Mouse (Mus musculus) forebrain, embryonic 11.5 days (tissue): ENCODE measurements at regions not wholly inside any gene's neighbourhood (a gene's known extent, or its start where the extent isn't known, plus 50 kb on each side); places are given as distances from the start of the nearest gene placed in this dataset.
"Not testable (repeated sequence)": the region's sequence is repeated elsewhere in the genome, so short reads cannot be mapped to it uniquely, and the experiment has no call there.

Experiments used
- ATAC-seq: fragments of 200-750 bp; cut with Nextera tagmentation; replicated peaks from 2 replicates; pipeline ENCODE4 v1.8.0; 2017; ENCODE audit warnings: moderate TSS enrichment; ENCODE audit not compliant: low FRiP score
- DNase-seq: peaks from one replicate; pipeline ENCODE4 v3.0.0-alpha.2; 2017; ENCODE audit warnings: low spot score
- H3K27ac ChIP-seq: fragments of 300-500 bp; sonication (generic); 2 replicates; pipeline ENCODE4 v1.5.1; 2014; ENCODE audit warnings: low read depth, low read length
- H3K27me3 ChIP-seq: fragments of 300-500 bp; sonication (generic); 2 replicates; pipeline ENCODE4 v1.6.1; 2014; ENCODE audit warnings: mild to moderate bottlenecking, low read length, mixed read lengths; ENCODE audit not compliant: control insufficient read depth, insufficient read depth
- H3K36me3 ChIP-seq: fragments of 300-500 bp; sonication (generic); 2 replicates; pipeline ENCODE4 v1.6.1; 2014; ENCODE audit warnings: mild to moderate bottlenecking, low read length, moderate library complexity, mixed read lengths; ENCODE audit not compliant: control insufficient read depth, insufficient read depth
- H3K4me1 ChIP-seq: fragments of 300-500 bp; sonication (generic); replicated peaks from 2 replicates; pipeline ENCODE4 v1.6.1; 2014; ENCODE audit warnings: low read length, mixed read lengths; ENCODE audit not compliant: control insufficient read depth, insufficient read depth
- H3K4me2 ChIP-seq: fragments of 300-500 bp; sonication (generic); 2 replicates; pipeline ENCODE4 v1.6.1; 2014; ENCODE audit warnings: low read depth, mild to moderate bottlenecking, low read length, moderate library complexity, mixed read lengths; ENCODE audit not compliant: severe bottlenecking
- H3K4me3 ChIP-seq: fragments of 300-500 bp; sonication (generic); 2 replicates; pipeline ENCODE4 v1.5.1; 2014; ENCODE audit warnings: low read depth, low read length
- H3K9ac ChIP-seq: fragments of 300-500 bp; sonication (generic); 2 replicates; pipeline ENCODE4 v1.6.1; 2014; ENCODE audit warnings: low read length
- H3K9me3 ChIP-seq: fragments of 300-500 bp; sonication (generic); 2 replicates; pipeline ENCODE4 v1.6.1; 2016; ENCODE audit warnings: low read length, mixed read lengths; ENCODE audit not compliant: control insufficient read depth
- WGBS: fragments of 180-500 bp; shearing (Covaris S2); extraction: QIAGEN DNeasy Blood & Tissue Kit; methylation state at CpG from one replicate; pipeline ENCODE4 v1.1.7; 2014; 5-methylcytosine and 5-hydroxymethylcytosine counted together

DNA sequence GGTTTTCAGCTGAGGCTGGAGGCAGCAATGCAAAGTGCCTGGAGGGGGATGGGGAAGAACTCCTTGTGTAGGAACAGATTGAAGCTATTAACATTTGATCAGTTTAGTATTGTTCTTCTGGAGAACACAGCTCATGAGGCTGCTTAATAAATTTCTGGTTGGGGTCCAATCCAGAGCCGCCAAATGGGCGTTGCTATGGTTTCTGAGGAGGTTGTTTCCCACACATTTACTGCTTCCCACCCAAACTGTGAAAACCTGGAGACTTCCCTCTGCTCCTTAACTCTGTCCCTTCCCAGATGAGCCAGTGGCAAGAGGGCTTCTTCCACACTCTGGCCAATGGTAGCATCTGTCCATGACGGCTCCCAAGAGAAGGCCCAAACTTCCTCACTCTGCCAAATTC is 113.2 kb upstream of the Klf4 start:
- WGBS, result 85% methylated on average over 3 of the region's 3 CpGs
- Histone ChIP-seq H3K4me3 (no peak overlapping the region), H3K9ac (no peak overlapping the region), H3K36me3 (no peaks in the 10 kb centered on the region), H3K9me3 (no peaks in the 10 kb centered on the region), H3K4me1 (no peaks in the 10 kb centered on the region), H3K27me3 (no peaks in the 10 kb centered on the region), H3K4me2 (no peak overlapping the region), H3K27ac (no peak overlapping the region)
- DNase-seq (no peak), ATAC-seq (no peak)

DNA sequence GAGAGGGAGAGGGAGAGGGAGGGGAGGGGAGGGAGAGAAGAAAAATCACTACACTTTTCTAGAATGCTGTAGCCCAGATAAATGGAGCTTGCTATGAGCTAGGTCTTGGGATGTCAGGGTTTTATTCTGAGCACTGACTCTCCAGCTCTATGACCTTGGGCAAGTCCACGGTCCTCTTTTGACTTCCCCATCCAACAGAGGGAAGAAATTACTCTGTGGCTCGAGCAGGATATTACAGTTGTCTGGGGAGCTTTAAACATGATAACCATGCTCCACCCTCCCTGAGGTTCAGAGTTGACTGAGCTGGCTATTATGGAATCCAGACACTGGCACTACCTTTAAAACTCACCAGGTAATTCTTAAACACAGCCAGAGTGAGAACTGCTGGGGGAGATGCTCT is 112.6 kb upstream of the Klf4 start:
- DNase-seq (no peak), ATAC-seq (no peak)
- WGBS, result 63% methylated on average over 2 of the region's 2 CpGs
- Histone ChIP-seq H3K4me2 (no peak overlapping the region), H3K27ac (no peak overlapping the region), H3K4me3 (no peak overlapping the region), H3K9me3 (no peaks in the 10 kb centered on the region), H3K9ac (no peak overlapping the region), H3K4me1 (no peaks in the 10 kb centered on the region), H3K27me3 (no peaks in the 10 kb centered on the region), H3K36me3 (no peaks in the 10 kb centered on the region)

DNA sequence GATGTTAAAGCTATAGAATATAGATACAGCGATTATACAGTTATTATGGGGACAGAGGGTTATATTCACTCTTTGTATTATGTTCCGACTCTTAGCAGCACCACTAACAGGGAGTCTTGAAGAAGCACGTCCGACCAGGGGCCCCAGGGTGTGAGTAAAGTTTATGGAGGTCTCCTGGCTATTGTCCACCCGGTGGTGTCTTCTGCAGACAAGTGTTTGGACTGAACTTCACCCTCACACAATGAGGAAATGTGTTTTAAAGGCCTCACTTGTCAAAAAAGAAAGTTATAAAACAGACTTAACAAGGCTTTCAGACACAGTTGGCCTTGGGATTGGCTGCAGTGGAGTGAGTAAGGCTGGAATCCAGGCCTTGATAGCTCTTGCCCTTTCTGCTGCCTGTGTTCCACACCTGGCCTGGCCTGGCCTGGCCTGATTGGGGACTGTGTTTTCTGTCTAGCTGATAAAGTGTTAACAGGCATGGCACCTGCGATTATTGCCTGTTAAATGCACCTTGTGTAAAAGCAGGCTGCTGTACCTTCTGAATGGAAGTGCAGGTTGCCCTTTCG is 102.8 kb upstream of the Klf4 start:
- H3K27me3 ChIP-seq, result no peaks in the 10 kb centered on the region
- H3K4me1 ChIP-seq, result no peaks in the 10 kb centered on the region
- no peak overlapping the region for H3K4me3 ChIP-seq
- DNase-seq, result no peak
- no peak overlapping the region for H3K27ac ChIP-seq
- H3K9me3 ChIP-seq, result no peaks in the 10 kb centered on the region
- H3K9ac ChIP-seq, result no peak overlapping the region
- no peaks in the 10 kb centered on the region for H3K36me3 ChIP-seq
- WGBS, result 87% methylated on average over 7 of the region's 7 CpGs
- no peak for ATAC-seq
- no peak overlapping the region for H3K4me2 ChIP-seq

DNA sequence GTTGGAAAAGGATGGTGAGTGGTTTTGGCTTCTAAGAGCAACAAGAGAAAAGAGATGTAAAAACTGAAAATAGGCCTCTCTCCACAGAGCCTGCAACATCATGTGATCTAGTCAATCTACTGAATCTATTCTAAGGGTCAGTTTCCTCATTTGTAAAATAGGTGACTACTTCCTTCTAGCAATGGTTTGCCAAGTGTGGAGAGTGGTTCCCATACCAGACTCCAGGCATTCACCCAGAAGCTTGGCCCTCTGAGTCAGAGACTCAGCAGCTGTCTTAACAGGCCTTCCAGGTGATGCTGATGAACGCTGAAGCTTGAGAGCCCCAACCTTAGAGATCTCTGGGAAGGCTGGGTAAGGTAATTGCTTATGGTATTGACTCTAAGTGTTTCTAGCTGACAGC is 98.9 kb upstream of the Klf4 start:
- Histone ChIP-seq H3K27me3 (no peaks in the 10 kb centered on the region), H3K9me3 (no peaks in the 10 kb centered on the region), H3K4me1 (no peaks in the 10 kb centered on the region), H3K27ac (no peak overlapping the region), H3K4me2 (no peak overlapping the region), H3K36me3 (no peaks in the 10 kb centered on the region), H3K9ac (no peak overlapping the region), H3K4me3 (no peak overlapping the region)
- DNase-seq (no peak), ATAC-seq (no peak)
- 85% methylated on average over 1 of the region's 1 CpGs for WGBS

DNA sequence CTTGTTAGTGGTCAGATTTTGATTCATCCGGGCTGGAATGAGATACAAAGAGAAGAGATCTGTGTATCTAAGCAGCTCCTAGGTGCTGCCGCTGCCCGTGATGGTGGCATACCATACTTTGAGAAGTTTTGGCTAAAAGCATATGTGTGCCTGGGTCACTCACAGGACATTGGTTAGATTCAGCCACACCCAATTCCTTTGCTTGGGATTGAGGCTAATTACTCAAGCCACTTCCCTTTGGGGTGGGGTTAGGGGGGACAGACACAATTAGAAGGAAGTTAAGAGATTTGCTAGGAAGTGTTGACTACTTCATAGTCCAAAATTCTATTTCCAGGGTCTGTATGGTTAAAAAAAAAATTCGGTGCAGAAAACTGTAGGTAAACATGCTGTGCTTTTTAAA is 97.9 kb upstream of the Klf4 start:
- not testable (repeated sequence) for H3K4me2 ChIP-seq, H3K9ac ChIP-seq, H3K27ac ChIP-seq, DNase-seq, H3K4me1 ChIP-seq, H3K9me3 ChIP-seq, H3K27me3 ChIP-seq, ATAC-seq, H3K36me3 ChIP-seq, H3K4me3 ChIP-seq
- WGBS, result 83% methylated on average over 4 of the region's 4 CpGs

DNA sequence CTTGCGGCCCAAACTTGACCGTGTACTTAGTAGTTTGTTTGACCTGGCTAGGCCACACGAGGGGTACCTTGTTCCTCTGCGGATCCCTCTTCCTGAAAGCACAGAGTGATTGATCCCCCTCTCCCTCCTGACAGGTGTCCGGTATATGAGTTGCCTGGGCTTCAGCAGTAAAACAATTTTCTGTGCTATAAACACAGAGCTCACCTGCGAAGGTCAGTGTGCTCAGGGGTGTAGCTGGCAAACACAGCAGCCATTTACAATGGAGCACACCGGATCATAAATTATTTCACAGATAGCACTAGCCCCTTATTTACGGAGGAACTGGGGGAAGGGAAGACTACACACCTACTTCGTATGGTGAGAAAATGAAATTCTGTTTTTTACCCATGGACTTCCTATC is 92.5 kb upstream of the Klf4 start:
- H3K9me3 ChIP-seq, result no peaks in the 10 kb centered on the region
- H3K4me1 ChIP-seq, result no peaks in the 10 kb centered on the region
- H3K27me3 ChIP-seq, result no peaks in the 10 kb centered on the region
- no peak overlapping the region for H3K27ac ChIP-seq
- H3K4me2 ChIP-seq, result no peak overlapping the region
- no peak overlapping the region for H3K9ac ChIP-seq
- whole genome bisulfite sequencing, result 92% methylated on average over 9 of the region's 9 CpGs
- ATAC-seq (no peak), DNase-seq (no peak)
- H3K36me3 ChIP-seq, result no peaks in the 10 kb centered on the region
- H3K4me3 ChIP-seq, result no peak overlapping the region

DNA sequence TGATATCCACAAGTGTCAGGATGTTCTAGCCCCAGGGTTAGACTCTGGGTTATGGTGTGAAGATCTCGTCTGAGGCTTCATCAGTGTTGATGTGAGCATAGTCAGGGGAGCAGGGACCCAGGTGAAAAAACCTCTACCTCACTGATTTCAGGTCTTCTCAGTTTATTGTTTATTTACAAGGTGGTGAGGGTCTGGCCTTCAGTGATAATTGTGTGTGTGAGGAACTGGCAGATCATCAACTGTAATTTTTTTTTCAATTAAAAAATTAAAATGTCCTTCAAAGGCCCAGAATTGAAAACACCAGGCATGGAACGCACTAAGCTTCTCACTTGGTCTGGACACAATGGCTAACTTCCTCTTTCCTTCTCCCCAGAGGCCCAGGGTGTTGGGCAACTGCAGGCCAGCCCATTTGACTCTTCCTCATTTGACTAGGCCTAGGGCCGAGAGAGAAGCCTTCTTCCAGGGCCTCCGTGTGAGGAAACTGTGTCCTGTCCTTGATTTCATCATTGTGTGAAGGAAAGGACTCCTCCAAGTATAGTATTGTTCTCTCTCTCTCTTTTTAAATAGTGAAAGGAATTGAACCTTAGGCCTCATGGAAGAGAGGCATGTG is 91.0 kb upstream of the Klf4 start:
- no peak overlapping the region for H3K4me2 ChIP-seq
- no peak overlapping the region for H3K27ac ChIP-seq
- no peaks in the 10 kb centered on the region for H3K27me3 ChIP-seq
- ATAC-seq (no peak), DNase-seq (no peak)
- no peak overlapping the region for H3K4me3 ChIP-seq
- no peaks in the 10 kb centered on the region for H3K9me3 ChIP-seq
- no peak overlapping the region for H3K9ac ChIP-seq
- 92% methylated on average over 4 of the region's 4 CpGs for WGBS
- H3K36me3 ChIP-seq, result no peaks in the 10 kb centered on the region
- no peaks in the 10 kb centered on the region for H3K4me1 ChIP-seq

DNA sequence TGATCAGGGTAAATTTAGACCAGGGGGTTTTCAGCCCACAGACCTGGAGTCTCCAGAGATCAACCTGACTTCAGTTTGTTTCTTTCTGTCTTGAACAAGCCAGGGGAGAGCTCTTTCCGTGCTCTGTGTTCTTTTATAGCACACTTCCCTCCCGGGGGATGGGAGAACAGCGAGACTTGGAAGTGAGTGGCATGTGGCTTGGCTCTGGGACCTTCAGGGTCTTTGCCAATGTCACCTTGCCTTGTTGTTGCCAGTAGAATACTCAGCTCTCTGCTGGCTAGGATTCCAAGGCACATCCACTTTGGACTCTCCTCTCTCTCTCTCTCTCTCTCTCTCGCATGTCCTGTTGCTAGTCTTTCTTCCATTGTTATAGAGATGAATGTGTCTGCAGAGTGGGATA is 90.4 kb upstream of the Klf4 start:
- Histone ChIP-seq H3K9me3 (no peaks in the 10 kb centered on the region), H3K9ac (no peak overlapping the region), H3K27me3 (no peaks in the 10 kb centered on the region), H3K4me3 (no peak overlapping the region), H3K36me3 (no peaks in the 10 kb centered on the region), H3K4me1 (no peaks in the 10 kb centered on the region), H3K27ac (no peak overlapping the region), H3K4me2 (no peak overlapping the region)
- ATAC-seq, result no peak
- DNase-seq, result no peak
- WGBS, result 74% methylated on average over 4 of the region's 4 CpGs

DNA sequence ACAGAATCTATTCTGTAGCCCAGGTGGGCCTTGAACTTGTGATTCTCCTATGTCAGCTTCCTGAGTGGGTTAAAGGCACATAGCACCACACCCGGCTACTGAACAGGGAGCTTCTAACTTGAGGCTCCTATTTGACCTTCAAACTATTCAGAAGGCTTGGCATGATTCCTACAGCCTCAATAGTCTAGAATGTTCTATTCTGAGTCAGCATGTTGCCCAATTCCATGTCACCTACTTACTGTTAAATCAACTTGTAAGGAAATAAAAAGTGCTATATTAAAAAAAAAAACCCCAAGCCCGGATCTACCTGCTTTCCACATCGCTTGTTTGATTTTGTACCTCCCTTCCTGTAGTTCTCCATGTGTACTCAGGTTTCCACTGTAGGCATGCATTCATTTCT is 87.6 kb upstream of the Klf4 start:
- Histone ChIP-seq H3K27ac (no peak overlapping the region), H3K9me3 (no peaks in the 10 kb centered on the region), H3K27me3 (no peaks in the 10 kb centered on the region), H3K36me3 (no peaks in the 10 kb centered on the region), H3K4me1 (no peaks in the 10 kb centered on the region), H3K4me3 (no peak overlapping the region), H3K4me2 (no peak overlapping the region), H3K9ac (no peak overlapping the region)
- no peak for ATAC-seq
- DNase-seq, result no peak
- WGBS, result 90% methylated on average over 3 of the region's 3 CpGs
